Mouse (Mus musculus) lung, postnatal 0 days (tissue): ENCODE measurements around the gene Eid2.
A peak's percentile ranks its signal among the peaks of the same experiment; 100 is the strongest.

Experiments
- CTCF ChIP-seq: IDR thresholded peaks from 2 replicates; pipeline ENCODE4 v1.5.1; 2016; ENCODE audit warnings: antibody characterized with exemption, mild to moderate bottlenecking
- EP300 ChIP-seq: IDR thresholded peaks from 2 replicates; pipeline ENCODE4 v1.6.1; 2016; ENCODE audit warnings: antibody characterized with exemption, mild to moderate bottlenecking, control low read depth

DNA sequence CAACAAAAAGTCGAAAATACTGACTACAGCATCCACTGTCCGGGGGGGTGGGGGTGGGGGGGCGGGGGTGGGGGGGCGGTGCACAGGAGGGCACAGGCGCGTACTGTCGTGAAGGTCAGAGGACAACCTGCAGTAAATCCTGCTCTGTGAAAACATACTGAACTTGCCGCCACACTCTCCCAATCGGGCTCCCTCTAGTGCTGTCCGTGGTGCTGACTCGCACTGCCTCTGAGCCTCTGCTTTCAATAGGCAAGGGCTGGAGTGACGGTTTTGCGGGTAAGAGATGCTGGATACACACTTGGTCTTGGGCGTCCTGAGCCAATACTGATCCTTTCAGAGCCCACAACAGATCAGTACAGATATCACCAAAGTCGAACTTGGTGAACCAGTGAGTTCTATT is 3.9 kb upstream of the Eid2 start:
- TF ChIP-seq EP300 (no peak), CTCF (peak; percentile 39)
